In genomic region chr13:24552039-24552438, GRCm38 (mm10) we compare ENCODE assay signal across 12 mouse cellular contexts. TPM values are rescaled to one million over a fixed set of nuclear protein-coding genes. Genes with fewer than 3 reads are reported as not detected.
A peak's percentile ranks its signal among the peaks of the same experiment; 100 is the strongest.
DNase-seq lines count a peak whose midpoint lies in the region; ATAC-seq and TF ChIP-seq lines count a peak whose summit lies in the region.
"Had no signal": no experiment of that assay in that cellular context is flagged by ENCODE, and none has a peak within 500 bp of the region (broad histone marks: within the 10 kb centered on the region; RNA-seq: fewer than 3 reads in every experiment).

No protein-coding gene starts in this region.

- no peak for TF ChIP-seq POLR2A in lung, adult 2 months (IDR thresholded peaks at IDR 0.05; ENCODE audit: borderline replicate concordance, extremely low read depth, low read depth, low read length)

- no peaks in the 10 kb centered on the region for H3K9me3 ChIP-seq in midbrain, embryonic 12.5 days
- no peaks in the 10 kb centered on the region for H3K9me3 ChIP-seq in midbrain, embryonic 11.5 days (ENCODE audit: control insufficient read depth, low read length)
- H3K9me3 ChIP-seq in forebrain, embryonic 13.5 days (replicated peaks): no peaks in the 10 kb centered on the region
- H3K9me3 ChIP-seq in hindbrain, embryonic 16.5 days (ENCODE audit: control insufficient read depth, low read length): no peaks in the 10 kb centered on the region
- H3K9me3 ChIP-seq in midbrain, embryonic 15.5 days: no peaks in the 10 kb centered on the region

- TF ChIP-seq CTCF in lung, adult 2 months (IDR thresholded peaks at IDR 0.05; ENCODE audit: insufficient read depth, low read length): no peak

- 64% methylated on average over 4 of the region's 4 CpGs for WGBS in midbrain, embryonic 12.5 days
- 71% methylated on average over 4 of the region's 4 CpGs for WGBS in midbrain, embryonic 11.5 days
- WGBS in forebrain, embryonic 13.5 days: 65% methylated on average over 4 of the region's 4 CpGs
- WGBS in hindbrain, embryonic 16.5 days: 51% methylated on average over 4 of the region's 4 CpGs
- WGBS in midbrain, embryonic 15.5 days: 45% methylated on average over 4 of the region's 4 CpGs
- 78% methylated on average over 4 of the region's 4 CpGs for WGBS in lung, adult 2 months

- no peaks in the 10 kb centered on the region for H3K36me3 ChIP-seq in midbrain, embryonic 12.5 days
- no peaks in the 10 kb centered on the region for H3K36me3 ChIP-seq in midbrain, embryonic 11.5 days (ENCODE audit: control insufficient read depth, insufficient read depth, low read length)
- no peaks in the 10 kb centered on the region for H3K36me3 ChIP-seq in forebrain, embryonic 13.5 days (ENCODE audit: poor library complexity, severe bottlenecking)
- H3K36me3 ChIP-seq in hindbrain, embryonic 16.5 days (ENCODE audit: control insufficient read depth, insufficient read depth, low read length): no peaks in the 10 kb centered on the region
- no peaks in the 10 kb centered on the region for H3K36me3 ChIP-seq in midbrain, embryonic 15.5 days (replicated peaks)

- peak overlapping the region; percentile 54; the same call in 1 of the 2 replicates for H3K27ac ChIP-seq in midbrain, embryonic 12.5 days (replicated peaks)
- no peak overlapping the region for H3K27ac ChIP-seq in midbrain, embryonic 11.5 days (ENCODE audit: low read depth, low read length)
- 0 out of 2 replicates have a peak overlapping the region, but pooled peaks have one; percentile 59 for H3K27ac ChIP-seq in forebrain, embryonic 13.5 days
- peak overlapping the region; percentile 55 for H3K27ac ChIP-seq in hindbrain, embryonic 16.5 days (ENCODE audit: low read depth, low read length)
- peak overlapping the region; percentile 59 for H3K27ac ChIP-seq in midbrain, embryonic 15.5 days
- H3K27ac ChIP-seq: left cerebral cortex, adult 2 months had no signal

- H3K4me3 ChIP-seq in midbrain, embryonic 12.5 days: no peak overlapping the region
- H3K4me3 ChIP-seq in midbrain, embryonic 11.5 days (ENCODE audit: low read depth, low read length): no peak overlapping the region
- H3K4me3 ChIP-seq in forebrain, embryonic 13.5 days: no peak overlapping the region
- H3K4me3 ChIP-seq in hindbrain, embryonic 16.5 days (ENCODE audit: low read length): no peak overlapping the region
- H3K4me3 ChIP-seq in midbrain, embryonic 15.5 days: no peak overlapping the region
- H3K4me3 ChIP-seq in lung, adult 2 months (replicated peaks; ENCODE audit: extremely low read depth, low read depth, low read length): no peak overlapping the region
- H3K4me3 ChIP-seq: left cerebral cortex, adult 2 months; myocyte had no signal

- no peak overlapping the region for H3K9ac ChIP-seq in midbrain, embryonic 12.5 days (replicated peaks)
- no peak overlapping the region for H3K9ac ChIP-seq in midbrain, embryonic 11.5 days (ENCODE audit: low read length)
- H3K9ac ChIP-seq in forebrain, embryonic 13.5 days: no peak overlapping the region
- no peak overlapping the region for H3K9ac ChIP-seq in hindbrain, embryonic 16.5 days (ENCODE audit: low read depth, low read length)
- H3K9ac ChIP-seq in midbrain, embryonic 15.5 days: no peak overlapping the region

- H3K4me1 ChIP-seq in midbrain, embryonic 12.5 days: peaks cover 15% of the 10 kb centered on the region
- peaks cover 3% of the 10 kb centered on the region; the same call in 1 of the 2 replicates for H3K4me1 ChIP-seq in midbrain, embryonic 11.5 days (ENCODE audit: control insufficient read depth, insufficient read depth, low read length)
- H3K4me1 ChIP-seq in forebrain, embryonic 13.5 days: peaks cover 25% of the 10 kb centered on the region
- peaks cover 8% of the 10 kb centered on the region for H3K4me1 ChIP-seq in hindbrain, embryonic 16.5 days (ENCODE audit: control insufficient read depth, insufficient read depth, low read depth, low read length)
- H3K4me1 ChIP-seq in midbrain, embryonic 15.5 days: peaks cover 23% of the 10 kb centered on the region
- no peaks in the 10 kb centered on the region for H3K4me1 ChIP-seq in lung, adult 2 months (ENCODE audit: control insufficient read depth, insufficient read depth, low read length)

- DNase-seq in midbrain, embryonic 11.5 days (ENCODE audit: low spot score, missing footprints): no peak
- no peak for DNase-seq in lung, adult 2 months
- DNase-seq in thymus, postnatal 4 days: no peak
- no peak for DNase-seq in thymus, postnatal 14 days
- DNase-seq: kidney, postnatal 36 days; lung, postnatal 36 days had no signal

- no peak overlapping the region for H3K4me2 ChIP-seq in midbrain, embryonic 12.5 days (replicated peaks)
- H3K4me2 ChIP-seq in midbrain, embryonic 11.5 days: no peak overlapping the region
- no peak overlapping the region for H3K4me2 ChIP-seq in forebrain, embryonic 13.5 days
- H3K4me2 ChIP-seq in hindbrain, embryonic 16.5 days (ENCODE audit: low read length): no peak overlapping the region
- no peak overlapping the region for H3K4me2 ChIP-seq in midbrain, embryonic 15.5 days

- ATAC-seq in midbrain, embryonic 12.5 days (ENCODE audit: low FRiP score, low read depth): no peak
- ATAC-seq in midbrain, embryonic 11.5 days (ENCODE audit: low FRiP score): no peak
- no peak for ATAC-seq in forebrain, embryonic 13.5 days
- ATAC-seq in hindbrain, embryonic 16.5 days: 0 out of 2 replicates have a peak, but pooled peaks have one; percentile 41
- ATAC-seq in midbrain, embryonic 15.5 days (replicated peaks): peak; percentile 67; the same call in 1 of the 2 replicates

- H3K27me3 ChIP-seq in midbrain, embryonic 12.5 days: no peaks in the 10 kb centered on the region
- H3K27me3 ChIP-seq in midbrain, embryonic 11.5 days (ENCODE audit: control insufficient read depth, insufficient read depth, low read length): no peaks in the 10 kb centered on the region
- H3K27me3 ChIP-seq in forebrain, embryonic 13.5 days: no peaks in the 10 kb centered on the region
- H3K27me3 ChIP-seq in hindbrain, embryonic 16.5 days (replicated peaks; ENCODE audit: control insufficient read depth, insufficient read depth, low read length): no peaks in the 10 kb centered on the region
- H3K27me3 ChIP-seq in midbrain, embryonic 15.5 days (replicated peaks): no peaks in the 10 kb centered on the region

RNA-seq across cellular contexts. Expression of gene Ripor2, which starts 29.9 kb away (rescaled TPM):
- polyA plus RNA-seq in midbrain, embryonic 12.5 days (2016; fragmentation: Nextera tagmentation; extraction: Ambion mirVana): 19.8 and 21.9 TPM in 2 replicates
- 9.2 and 11.1 TPM in 2 replicates for polyA plus RNA-seq in midbrain, embryonic 11.5 days (2014; fragmentation: Nextera tagmentation; extraction: Ambion mirVana)
- polyA plus RNA-seq in forebrain, embryonic 13.5 days (2015; fragmentation: Nextera tagmentation; extraction: Ambion mirVana): 15.8 and 20.0 TPM in 2 replicates
- polyA plus RNA-seq in hindbrain, embryonic 16.5 days (2015; fragmentation: Nextera tagmentation; extraction: Ambion mirVana): 19.1 and 22.8 TPM in 2 replicates
- 32.3 and 34.0 TPM in 2 replicates for polyA plus RNA-seq in midbrain, embryonic 15.5 days (2015; fragmentation: Nextera tagmentation; extraction: Ambion mirVana)
- 5.3 and 8.8 TPM in 2 replicates for polyA plus RNA-seq in lung, adult 2 months (2012; rRNA removed)

Comparison
In these comparisons a context has a peak if more than half of its experiments do, and no peak if none do; other contexts are left out.
1. ATAC-seq: peak in hindbrain, embryonic 16.5 days (single experiment) and midbrain, embryonic 15.5 days (single experiment); none in midbrain, embryonic 12.5 days (single experiment), midbrain, embryonic 11.5 days (single experiment) and forebrain, embryonic 13.5 days (single experiment).